Mouse (Mus musculus) brain, embryonic 14.5 days (tissue): ENCODE results near the gene H2-DMa.

ENCODE experiments used
- CTCF ChIP-seq: fragments of 200-500 bp; IDR thresholded peaks from 2 replicates; pipeline ENCODE4 v1.5.1; 2012; ENCODE audit warnings: inconsistent platforms, mild to moderate bottlenecking, moderate library complexity, borderline replicate concordance; ENCODE audit not compliant: insufficient read depth, insufficient read length; ENCODE audit errors: extremely low read depth
- POLR2A ChIP-seq: fragments of 200-500 bp; IDR thresholded peaks from 2 replicates; pipeline ENCODE4 v1.6.1; 2012; ENCODE audit warnings: mild to moderate bottlenecking, inconsistent platforms, borderline replicate concordance; ENCODE audit not compliant: poor library complexity, insufficient read depth, insufficient read length, severe bottlenecking; ENCODE audit errors: extremely low read depth

DNA sequence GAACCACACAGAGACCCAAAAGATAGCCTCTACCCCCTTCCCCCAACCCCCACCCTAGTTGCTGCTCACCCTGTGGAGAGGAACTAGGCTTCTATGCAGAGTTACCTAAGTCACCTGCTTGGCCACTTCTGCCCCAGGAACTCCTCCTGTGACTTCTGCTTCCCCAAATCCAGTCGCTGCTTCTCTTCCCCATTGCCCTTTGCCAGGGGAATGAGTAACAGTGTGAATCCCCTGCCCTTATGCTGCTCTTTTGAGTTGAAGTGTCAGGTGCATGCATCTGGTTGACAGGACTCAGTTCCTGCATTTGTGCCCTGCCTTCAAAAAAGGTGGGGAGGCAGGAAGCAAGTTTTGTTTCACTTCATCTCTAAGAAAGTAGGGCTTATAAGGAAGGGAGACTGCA lies 54.7 kb downstream of the H2-DMa start:
- TF ChIP-seq CTCF: no peak
- TF ChIP-seq POLR2A: no peak
